Mouse (Mus musculus): ENCODE results near the gene Hmcn1. TPM values are rescaled to one million over a fixed set of nuclear protein-coding genes. Genes with fewer than 3 reads are reported as not detected.

The Hmcn1 gene
- total and polyA plus RNA-seq, 3 experiments: not detected

- TF ChIP-seq ZKSCAN1 (IDR thresholded peaks at IDR 0.05; ENCODE audit: low read depth, low read length): no peak
- TF ChIP-seq MAZ (IDR thresholded peaks at IDR 0.05; ENCODE audit: low read depth, low read length): no peak
- TF ChIP-seq KAT2A (conservative IDR thresholded peaks at IDR 0.05; ENCODE audit: low read depth, low read length): no peak
- TF ChIP-seq JUND (IDR thresholded peaks at IDR 0.05; ENCODE audit: low read depth, low read length): no peak
- TF ChIP-seq MYC (IDR thresholded peaks at IDR 0.05; ENCODE audit: low read depth, low read length): no peak
- no peak for TF ChIP-seq CHD1 (IDR thresholded peaks at IDR 0.05; ENCODE audit: low read depth, low read length)
- TF ChIP-seq MYB (IDR thresholded peaks at IDR 0.05; ENCODE audit: low read depth, low read length): no peak
- no peak for TF ChIP-seq ETS1 (IDR thresholded peaks at IDR 0.05; ENCODE audit: low read depth, low read length)
- no peak for TF ChIP-seq NELFE (IDR thresholded peaks at IDR 0.05; ENCODE audit: low read depth, low read length)
- TF ChIP-seq EP300 (IDR thresholded peaks at IDR 0.05; ENCODE audit: low read depth in 1 of 2, low read length in 2 of 2): no peak
- TF ChIP-seq MAX (IDR thresholded peaks at IDR 0.05; ENCODE audit: low read length): no peak
- peak; percentile 94 for TF ChIP-seq ZC3H11A (IDR thresholded peaks at IDR 0.05; ENCODE audit: low read depth, low read length)
- no peak for TF ChIP-seq ELF1 (IDR thresholded peaks at IDR 0.05; ENCODE audit: low read depth, low read length)
- TF ChIP-seq MEF2A (IDR thresholded peaks at IDR 0.05; ENCODE audit: extremely low read depth, insufficient replicate concordance, low read depth, low read length, poor library complexity, severe bottlenecking): no peak
- no peak for TF ChIP-seq E2F4 (IDR thresholded peaks at IDR 0.05; ENCODE audit: borderline replicate concordance, low read depth, low read length)
- TF ChIP-seq RAD21 (IDR thresholded peaks at IDR 0.05; ENCODE audit: low read depth, low read length): peak; percentile 95
- no peak for TF ChIP-seq TBP (IDR thresholded peaks at IDR 0.05; ENCODE audit: low read depth, low read length)
- no peak for TF ChIP-seq POLR2A (IDR thresholded peaks at IDR 0.05; ENCODE audit: control insufficient read depth in 1 of 2, insufficient read depth in 1 of 2, low read depth in 1 of 2, low read length in 2 of 2, poor library complexity in 1 of 2)
Measured at GRCm38 (mm10) chr1:151034993-151035592, 41.9 kb upstream of the Hmcn1 start (continued).

GRCm38 (mm10) chr1:151033291-151033690, 40.1 kb upstream of the Hmcn1 start:
- no peaks in the 10 kb centered on the region; a peak in 1 of 4 replicates for H3K36me3 ChIP-seq (ENCODE audit: control insufficient read depth in 1 of 2, insufficient read depth in 2 of 2, low read length in 2 of 2)
- H3K27ac ChIP-seq (ENCODE audit: control insufficient read depth, low read depth, low read length): no peak overlapping the region
- no peak overlapping the region for H3K9ac ChIP-seq (ENCODE audit: control insufficient read depth, low read depth, low read length, poor library complexity, severe bottlenecking)
- H3K79me2 ChIP-seq (ENCODE audit: control insufficient read depth, insufficient read depth, low read length, poor library complexity): no peaks in the 10 kb centered on the region
- no peak for TF ChIP-seq EP300 (IDR thresholded peaks at IDR 0.05; ENCODE audit: low read depth in 1 of 2, low read length in 2 of 2)
- TF ChIP-seq TBP (IDR thresholded peaks at IDR 0.05; ENCODE audit: low read depth, low read length): no peak
- no peak for TF ChIP-seq POLR2A (IDR thresholded peaks at IDR 0.05; ENCODE audit: control insufficient read depth in 1 of 2, insufficient read depth in 1 of 2, low read depth in 1 of 2, low read length in 2 of 2, poor library complexity in 1 of 2)
- TF ChIP-seq BHLHE40 (IDR thresholded peaks at IDR 0.05; ENCODE audit: borderline replicate concordance, low read depth, low read length): no peak
- peak; percentile 63; the same call in 1 of the 2 replicates for TF ChIP-seq ZKSCAN1 (IDR thresholded peaks at IDR 0.05; ENCODE audit: low read depth, low read length)
- no peak for TF ChIP-seq MYB (IDR thresholded peaks at IDR 0.05; ENCODE audit: low read depth, low read length)
- TF ChIP-seq ETS1 (IDR thresholded peaks at IDR 0.05; ENCODE audit: low read depth, low read length): no peak
- no peak for TF ChIP-seq CHD2 (IDR thresholded peaks at IDR 0.05; ENCODE audit: low read length)
- peaks cover 0 to 8% of the 10 kb centered on the region in 2 experiments; a peak in 2 of 4 replicates for H3K4me1 ChIP-seq (ENCODE audit: control insufficient read depth in 1 of 2, insufficient read depth in 2 of 2, low read length in 2 of 2)
- no peak overlapping the region for H3K4me3 ChIP-seq (ENCODE audit: control insufficient read depth in 1 of 2, insufficient read depth in 1 of 2, low read depth in 2 of 2, low read length in 2 of 2)
- peaks cover 0 to 3% of the 10 kb centered on the region in 2 experiments; a peak in 3 of 4 replicates for H3K27me3 ChIP-seq (ENCODE audit: control insufficient read depth in 1 of 2, insufficient read depth in 2 of 2, low read length in 2 of 2)
- DNase-seq (ENCODE audit: low read depth, low spot score): peak; percentile 60
- H3K9me3 ChIP-seq (replicated peaks; ENCODE audit: insufficient read depth, low read length): no peaks in the 10 kb centered on the region
